Mouse (Mus musculus) left cerebral cortex, postnatal 10 days (tissue): Measurements from ENCODE around the gene Dixdc1. TPM values are rescaled to one million over a fixed set of nuclear protein-coding genes. Genes with fewer than 3 reads are reported as not detected.
"Not testable (repeated sequence)": the region's sequence is repeated elsewhere in the genome, so short reads cannot be mapped to it uniquely, and the experiment has no call there.

ENCODE experiments used
- DNase-seq, 2 experiments: peaks; one replicate each; pipeline ENCODE4 v3.0.0; 2021 to 2022; ENCODE audit warnings: low spot score in 2 of 2, mixed read lengths in 1 of 2; ENCODE audit errors: extremely low spot score in 1 of 2
- intact Hi-C: fragments of 180-260 bp; cut with DNase I; formaldehyde crosslinking; loops from one replicate; pipeline ENCODE4 v1.15.1; 2025
- total RNA-seq, 2 experiments: library from RNA; stranded (reverse); gene quantifications; 2 replicates each; pipeline ENCODE4 v1.2.3; 2021

Gene Dixdc1
- total RNA-seq, 2 experiments from 2014 or later, result 75.0 to 76.6 TPM

GRCm38 (mm10) chr9:50667579-50668498, 71.5 kb downstream of the Dixdc1 start:
- intact Hi-C loops, result no loop called here
- DNase-seq, result no peak

GRCm38 (mm10) chr9:50666442-50666841, 72.9 kb downstream of the Dixdc1 start:
- DNase-seq, result no peak

GRCm38 (mm10) chr9:50664826-50665225, 74.5 kb downstream of the Dixdc1 start:
- intact Hi-C loops, result no loop called here
- DNase-seq, result no peak

More at GRCm38 (mm10) chr9:50666442-50666841, 72.9 kb downstream of the Dixdc1 start:
- intact Hi-C loops, result no loop called here

GRCm38 (mm10) chr9:50660431-50660830, 78.9 kb downstream of the Dixdc1 start:
- DNase-seq, result peak in 1 of 2 experiments; percentile 44
- intact Hi-C loops, result no loop called here

GRCm38 (mm10) chr9:50659392-50660217, 79.7 kb downstream of the Dixdc1 start, which contains the start of gene Dlat:
Gene Dlat, minus strand, starts transcription at chr9:50659780.
- intact Hi-C loops, result loop anchor here (5.0 kb wide), 1 partner anchor 33 kb away; no protein-coding TSS in a partner anchor
- DNase-seq, result peak; percentile 83 to 92

GRCm38 (mm10) chr9:50658941-50659388, 80.4 kb downstream of the Dixdc1 start:
- DNase-seq, result no peak
- intact Hi-C loops, result loop anchor here (5.0 kb wide), 1 partner anchor 33 kb away; no protein-coding TSS in a partner anchor

- intact Hi-C loops, result loop anchor here (5.0 kb wide), 1 partner anchor 34 kb away; no protein-coding TSS in a partner anchor
- no peak for DNase-seq
These were observed 80.9 kb downstream of the Dixdc1 start for GRCm38 (mm10) chr9:50658391-50658790.

- DNase-seq, result no peak
- intact Hi-C loops, result no loop called here
These were observed 88.8 kb downstream of the Dixdc1 start for GRCm38 (mm10) chr9:50650503-50650902.

GRCm38 (mm10) chr9:50646826-50647370, 92.4 kb downstream of the Dixdc1 start:
- intact Hi-C loops, result loop anchor here (5.0 kb wide), 1 partner anchor 35 kb away; no protein-coding TSS in a partner anchor
- no peak for DNase-seq

- intact Hi-C loops, result no loop called here
- DNase-seq, result no peak
These were observed 105.0 kb downstream of the Dixdc1 start for GRCm38 (mm10) chr9:50634270-50634669.

GRCm38 (mm10) chr9:50633059-50633458, 106.3 kb downstream of the Dixdc1 start:
- intact Hi-C loops, result no loop called here
- no peak for DNase-seq

GRCm38 (mm10) chr9:50632016-50632688, 107.2 kb downstream of the Dixdc1 start:
- DNase-seq, result no peak
- intact Hi-C loops, result no loop called here

- DNase-seq, intact Hi-C loops: not testable (repeated sequence)
These were observed 108.4 kb downstream of the Dixdc1 start for GRCm38 (mm10) chr9:50630903-50631302.

- intact Hi-C loops, result no loop called here
- DNase-seq, result no peak
These were observed 121.5 kb downstream of the Dixdc1 start for GRCm38 (mm10) chr9:50617794-50618330.

- intact Hi-C loops, result no loop called here
- peak; percentile 88 to 91 for DNase-seq
These were observed 122.3 kb downstream of the Dixdc1 start, which contains the start of the genes Pih1d2 and Nkapd1 for GRCm38 (mm10) chr9:50616766-50617603. Gene Pih1d2, plus strand, starts transcription at chr9:50617321. Gene Nkapd1, minus strand, starts transcription at chr9:50617464.

GRCm38 (mm10) chr9:50616161-50616560, 123.2 kb downstream of the Dixdc1 start:
- no peak for DNase-seq
- intact Hi-C loops, result no loop called here
